22 mouse cellular contexts compared by ENCODE assay signal in the genomic region with DNA sequence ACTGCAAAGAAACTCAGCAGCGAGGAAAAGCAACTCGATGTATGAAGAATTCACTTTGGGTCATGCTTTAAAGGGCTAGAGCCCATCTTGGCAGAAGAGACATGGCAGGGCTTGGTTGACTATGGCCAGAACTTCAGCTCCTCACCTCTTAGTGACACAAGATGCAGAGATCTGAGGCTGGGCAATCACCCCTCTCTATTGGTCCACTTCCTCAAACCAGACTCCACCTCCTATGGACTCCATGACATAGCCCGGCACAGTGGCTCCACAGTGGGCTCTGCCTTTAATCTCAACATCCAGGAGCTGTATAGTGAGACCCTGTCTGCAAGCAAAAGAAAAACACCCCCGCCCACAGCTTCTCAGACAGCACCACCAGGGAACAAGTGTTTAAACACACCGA. TPM values are rescaled to one million over a fixed set of nuclear protein-coding genes. Genes with fewer than 3 reads are reported as not detected.
"Had no signal": no experiment of that assay in that cellular context is flagged by ENCODE, and none has a peak within 500 bp of the region (broad histone marks: within the 10 kb centered on the region; RNA-seq: fewer than 3 reads in every experiment).

No protein-coding gene starts in this region.

- H3K36me3 ChIP-seq: liver, embryonic 15.5 days; lung, embryonic 15.5 days; neural tube, embryonic 13.5 days; neural tube, embryonic 15.5 days had no signal

- H3K9ac ChIP-seq: liver, embryonic 15.5 days; liver, postnatal 0 days; lung, embryonic 15.5 days; neural tube, embryonic 13.5 days; neural tube, embryonic 15.5 days had no signal

- DNase-seq: liver, postnatal 0 days; lung, adult 2 months; lung, postnatal 14 days; lung, postnatal 36 days; midbrain, embryonic 14.5 days; right cerebral cortex, postnatal 14 days; thymus, adult 18-20 months; thymus, postnatal 14 days; thymus, postnatal 36 days had no signal

- H3K4me3 ChIP-seq: liver, embryonic 15.5 days; lung, embryonic 15.5 days; megakaryocyte, embryonic 14.5 days; myocyte; neural tube, embryonic 13.5 days; neural tube, embryonic 15.5 days had no signal

- H3K4me1 ChIP-seq: liver, embryonic 15.5 days; lung, embryonic 15.5 days; neural tube, embryonic 13.5 days; neural tube, embryonic 15.5 days had no signal

- H3K4me2 ChIP-seq: liver, embryonic 15.5 days; lung, embryonic 15.5 days; midbrain, embryonic 11.5 days; neural tube, embryonic 13.5 days; neural tube, embryonic 15.5 days had no signal

- ATAC-seq: liver, postnatal 0 days; lung, postnatal 0 days; midbrain, embryonic 16.5 days had no signal

- H3K27ac ChIP-seq: liver, embryonic 15.5 days; lung, embryonic 15.5 days; neural tube, embryonic 13.5 days; neural tube, embryonic 15.5 days had no signal

- H3K27me3 ChIP-seq: liver, embryonic 15.5 days; lung, embryonic 15.5 days; neural tube, embryonic 13.5 days; neural tube, embryonic 15.5 days had no signal

- H3K9me3 ChIP-seq: liver, embryonic 15.5 days; lung, embryonic 15.5 days; neural tube, embryonic 13.5 days; neural tube, embryonic 15.5 days had no signal

RNA-seq across cellular contexts. Expression of a gene that starts 19.9 kb away (rescaled TPM):
- polyA plus RNA-seq: liver, embryonic 15.5 days; liver, postnatal 0 days; lung, postnatal 0 days; midbrain, embryonic 11.5 days; midbrain, embryonic 14.5 days; midbrain, embryonic 16.5 days; myocyte; neural tube, embryonic 11.5 days; neural tube, embryonic 13.5 days; neural tube, embryonic 15.5 days; stomach, embryonic 14.5 days had no signal

RNA-seq across cellular contexts. Expression of a gene that starts 30.7 kb away (rescaled TPM):
- polyA plus RNA-seq: liver, embryonic 15.5 days; liver, postnatal 0 days; lung, adult 2 months; lung, embryonic 15.5 days; midbrain, embryonic 11.5 days; midbrain, embryonic 14.5 days; midbrain, embryonic 16.5 days; neural tube, embryonic 11.5 days; neural tube, embryonic 13.5 days; neural tube, embryonic 15.5 days; spleen, adult 2 months; stomach, embryonic 14.5 days; thymus, postnatal 0 days had no signal
